Mouse (Mus musculus): ENCODE measurements around the gene Cpne8. TPM values are rescaled to one million over a fixed set of nuclear protein-coding genes. Genes with fewer than 3 reads are reported as not detected.

The Cpne8 gene
- polyA plus RNA-seq, 1 experiment from 2014 or later, result 4.2 TPM

DNA sequence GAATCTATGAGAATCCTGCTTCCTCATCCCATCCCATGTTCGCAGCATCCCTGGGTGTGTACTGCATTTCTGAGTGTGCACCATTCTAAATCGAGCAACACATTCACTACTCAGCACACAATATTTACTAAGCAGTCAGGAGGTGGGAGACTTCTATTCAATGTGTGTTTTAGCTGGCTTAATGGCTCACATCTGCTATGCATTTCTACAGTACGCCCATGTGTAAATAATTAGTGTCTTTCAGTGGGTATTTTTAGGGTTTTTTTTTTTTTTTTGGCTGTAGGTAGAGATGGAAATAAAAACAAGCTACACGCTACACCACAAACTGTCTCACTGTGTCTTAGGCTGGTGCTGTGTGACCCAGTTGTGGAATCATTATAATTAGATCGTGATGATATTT is 75.6 kb downstream of the Cpne8 start:
- Histone ChIP-seq H3K9me3 (replicated peaks; ENCODE audit: control insufficient read depth, low read length) (no peaks in the 10 kb centered on the region), H3K27me3 (ENCODE audit: control insufficient read depth, insufficient read depth, low read length) (no peaks in the 10 kb centered on the region), H3K4me1 (ENCODE audit: control insufficient read depth, insufficient read depth, low read length) (no peaks in the 10 kb centered on the region), H3K9ac (ENCODE audit: low read depth, low read length) (no peak overlapping the region), H3K36me3 (ENCODE audit: control insufficient read depth, insufficient read depth, low read length) (no peaks in the 10 kb centered on the region), H3K27ac (ENCODE audit: low read depth, low read length) (no peak overlapping the region), H3K4me3 (ENCODE audit: low read depth, low read length) (no peak overlapping the region), H3K4me2 (no peak overlapping the region)
- WGBS (ENCODE audit: insufficient replicate concordance), result 82% methylated on average over 5 of the region's 5 CpGs
- no peak for ATAC-seq (replicated peaks; ENCODE audit: insufficient number of reproducible peaks, low FRiP score, low TSS enrichment)

DNA sequence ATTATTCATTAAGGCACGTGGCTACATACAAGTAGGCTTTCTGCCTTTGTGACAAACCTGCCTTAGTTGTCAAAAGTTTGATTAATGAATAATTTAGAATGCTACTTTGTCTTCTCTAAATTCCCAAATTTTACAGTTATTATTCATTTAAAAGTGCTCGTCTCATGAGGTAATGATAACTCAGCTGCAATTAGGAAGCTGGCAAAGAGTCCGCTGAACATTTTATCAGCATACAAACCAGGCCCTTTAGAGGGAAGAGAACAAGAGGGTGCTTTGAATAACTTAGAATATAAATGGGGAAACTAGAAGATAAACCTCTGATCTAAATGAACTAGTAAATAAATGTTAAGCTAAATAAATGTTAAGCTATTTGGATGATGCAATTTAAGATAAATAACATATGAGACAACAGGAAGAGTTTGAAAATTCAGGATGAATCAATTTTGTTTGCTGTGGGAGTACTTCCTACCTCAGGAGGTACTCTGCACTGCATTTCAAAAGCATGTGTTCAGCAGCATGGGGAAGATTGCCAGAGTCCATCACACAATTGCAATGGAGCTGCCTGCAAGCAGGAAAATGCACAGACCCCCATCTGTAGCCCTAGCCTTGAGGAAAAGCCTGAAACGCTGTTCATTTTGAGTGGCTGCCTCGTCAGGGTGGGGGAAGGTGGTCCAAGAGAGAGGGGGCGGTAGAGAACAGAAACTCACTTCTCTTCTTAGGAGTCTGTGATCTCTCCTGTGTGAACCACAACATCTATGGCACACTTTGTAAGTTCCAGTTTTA is 81.3 kb downstream of the Cpne8 start:
- WGBS (ENCODE audit: insufficient replicate concordance), result 59% methylated on average over 6 of the region's 6 CpGs
- ATAC-seq (replicated peaks; ENCODE audit: insufficient number of reproducible peaks, low FRiP score, low TSS enrichment), result no peak
- Histone ChIP-seq H3K4me2 (no peak overlapping the region), H3K9ac (ENCODE audit: low read depth, low read length) (no peak overlapping the region), H3K4me3 (ENCODE audit: low read depth, low read length) (no peak overlapping the region), H3K4me1 (ENCODE audit: control insufficient read depth, insufficient read depth, low read length) (no peaks in the 10 kb centered on the region), H3K27me3 (ENCODE audit: control insufficient read depth, insufficient read depth, low read length) (no peaks in the 10 kb centered on the region), H3K9me3 (replicated peaks; ENCODE audit: control insufficient read depth, low read length) (no peaks in the 10 kb centered on the region), H3K36me3 (ENCODE audit: control insufficient read depth, insufficient read depth, low read length) (no peaks in the 10 kb centered on the region), H3K27ac (ENCODE audit: low read depth, low read length) (no peak overlapping the region)

DNA sequence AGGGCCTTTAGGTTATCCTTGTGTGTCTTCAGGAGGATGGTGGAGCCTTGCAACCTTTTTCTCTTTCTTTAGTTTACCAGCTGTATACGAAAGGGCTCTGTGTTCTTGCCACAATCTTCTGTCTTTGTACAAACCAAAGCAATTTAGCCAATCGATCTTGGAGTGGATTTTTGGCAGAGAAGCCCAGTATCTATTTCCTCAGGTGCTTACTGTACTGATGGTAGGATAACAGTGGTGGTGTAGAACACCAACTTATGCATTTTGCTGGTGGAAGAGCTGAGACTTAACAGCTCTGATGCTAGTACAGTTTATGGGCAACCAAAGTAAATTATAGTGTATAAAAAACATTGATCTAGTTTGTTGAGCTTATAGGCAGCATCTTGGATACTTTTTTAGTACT is 83.6 kb downstream of the Cpne8 start:
- Histone ChIP-seq H3K36me3 (ENCODE audit: control insufficient read depth, insufficient read depth, low read length) (no peaks in the 10 kb centered on the region), H3K27ac (ENCODE audit: low read depth, low read length) (no peak overlapping the region), H3K9me3 (replicated peaks; ENCODE audit: control insufficient read depth, low read length) (no peaks in the 10 kb centered on the region), H3K4me3 (ENCODE audit: low read depth, low read length) (no peak overlapping the region), H3K9ac (ENCODE audit: low read depth, low read length) (no peak overlapping the region), H3K27me3 (ENCODE audit: control insufficient read depth, insufficient read depth, low read length) (no peaks in the 10 kb centered on the region), H3K4me2 (no peak overlapping the region), H3K4me1 (ENCODE audit: control insufficient read depth, insufficient read depth, low read length) (no peaks in the 10 kb centered on the region)
- no peak for ATAC-seq (replicated peaks; ENCODE audit: insufficient number of reproducible peaks, low FRiP score, low TSS enrichment)
- 76% methylated on average over 2 of the region's 2 CpGs for whole genome bisulfite sequencing (ENCODE audit: insufficient replicate concordance)

DNA sequence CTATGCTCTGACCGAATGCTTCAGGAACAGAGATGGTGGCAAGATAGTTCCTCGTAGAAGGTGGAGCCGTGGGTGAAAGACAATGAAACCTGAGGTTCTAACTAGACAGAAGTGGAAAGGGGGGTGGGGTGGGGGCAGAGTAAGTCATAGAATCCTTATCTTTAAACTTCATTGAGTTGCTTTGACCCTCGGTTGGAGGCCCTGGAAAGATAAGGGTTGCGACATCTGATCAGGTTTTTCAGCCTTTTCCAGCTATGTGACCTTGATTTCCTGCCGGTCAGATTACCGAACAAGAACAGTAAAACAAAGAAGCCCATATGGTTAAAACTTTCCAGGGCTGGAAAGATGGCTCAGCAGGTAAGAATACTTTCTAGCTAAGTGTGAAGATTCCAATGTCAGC is 89.6 kb downstream of the Cpne8 start:
- WGBS (ENCODE audit: insufficient replicate concordance), result 31% methylated on average over 7 of the region's 7 CpGs
- no peak overlapping the region for H3K4me2 ChIP-seq
- ATAC-seq (replicated peaks; ENCODE audit: insufficient number of reproducible peaks, low FRiP score, low TSS enrichment), result no peak
- no peaks in the 10 kb centered on the region for H3K9me3 ChIP-seq (replicated peaks; ENCODE audit: control insufficient read depth, low read length)
- H3K36me3 ChIP-seq (ENCODE audit: control insufficient read depth, insufficient read depth, low read length), result no peaks in the 10 kb centered on the region
- H3K4me3 ChIP-seq (ENCODE audit: low read depth, low read length), result no peak overlapping the region
- no peak overlapping the region for H3K9ac ChIP-seq (ENCODE audit: low read depth, low read length)
- no peaks in the 10 kb centered on the region for H3K27me3 ChIP-seq (ENCODE audit: control insufficient read depth, insufficient read depth, low read length)
- no peak overlapping the region for H3K27ac ChIP-seq (ENCODE audit: low read depth, low read length)
- no peaks in the 10 kb centered on the region for H3K4me1 ChIP-seq (ENCODE audit: control insufficient read depth, insufficient read depth, low read length)

DNA sequence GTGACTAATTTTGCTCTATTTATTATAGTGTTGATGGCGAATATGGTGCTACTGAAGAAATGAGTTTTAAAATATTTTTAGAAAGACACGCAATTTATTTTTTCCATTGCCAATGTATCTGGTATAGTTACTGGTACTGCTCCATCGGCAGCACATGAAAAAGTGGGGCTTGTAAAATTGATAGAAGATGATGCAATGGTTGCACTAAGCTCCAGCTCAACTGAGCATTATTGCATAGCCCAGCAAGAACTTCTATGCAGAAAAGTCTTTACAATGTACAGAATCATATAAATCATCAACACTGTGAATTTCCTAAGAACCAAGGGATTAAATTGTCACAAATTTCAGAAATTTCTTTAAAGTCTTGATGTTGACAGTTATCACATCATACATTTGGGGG is 101.8 kb downstream of the Cpne8 start:
- H3K27ac ChIP-seq (ENCODE audit: low read depth, low read length), result no peak overlapping the region
- H3K4me1 ChIP-seq (ENCODE audit: control insufficient read depth, insufficient read depth, low read length), result no peaks in the 10 kb centered on the region
- no peak for ATAC-seq (replicated peaks; ENCODE audit: insufficient number of reproducible peaks, low FRiP score, low TSS enrichment)
- H3K4me2 ChIP-seq, result no peak overlapping the region
- H3K36me3 ChIP-seq (ENCODE audit: control insufficient read depth, insufficient read depth, low read length), result no peaks in the 10 kb centered on the region
- H3K9ac ChIP-seq (ENCODE audit: low read depth, low read length), result no peak overlapping the region
- H3K27me3 ChIP-seq (ENCODE audit: control insufficient read depth, insufficient read depth, low read length), result no peaks in the 10 kb centered on the region
- H3K9me3 ChIP-seq (replicated peaks; ENCODE audit: control insufficient read depth, low read length), result no peaks in the 10 kb centered on the region
- WGBS (ENCODE audit: insufficient replicate concordance), result 79% methylated on average over 3 of the region's 3 CpGs
- no peak overlapping the region for H3K4me3 ChIP-seq (ENCODE audit: low read depth, low read length)

DNA sequence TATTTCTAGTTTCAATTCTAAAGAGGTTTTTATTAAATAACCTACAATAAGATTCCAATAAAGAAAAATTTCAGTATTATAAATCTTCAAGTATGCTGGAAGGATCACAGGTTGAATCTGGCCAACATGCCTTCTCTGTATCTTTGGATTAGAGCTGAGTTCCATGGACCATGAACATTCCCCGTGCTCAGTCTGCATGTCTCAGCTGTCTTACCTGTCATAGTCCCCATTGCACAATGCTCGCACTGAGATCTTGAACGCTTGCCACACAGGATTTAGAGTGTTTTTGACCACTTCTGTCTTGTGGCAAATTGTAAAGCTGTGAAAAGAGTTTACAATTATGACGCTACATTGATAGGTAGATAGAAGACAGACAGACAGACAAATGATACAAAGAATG is 110.0 kb downstream of the Cpne8 start:
- no peak for ATAC-seq (replicated peaks; ENCODE audit: insufficient number of reproducible peaks, low FRiP score, low TSS enrichment)
- no peaks in the 10 kb centered on the region for H3K4me1 ChIP-seq (ENCODE audit: control insufficient read depth, insufficient read depth, low read length)
- H3K9ac ChIP-seq (ENCODE audit: low read depth, low read length), result no peak overlapping the region
- WGBS (ENCODE audit: insufficient replicate concordance), result 90% methylated on average over 4 of the region's 4 CpGs
- no peak overlapping the region for H3K4me3 ChIP-seq (ENCODE audit: low read depth, low read length)
- H3K4me2 ChIP-seq, result no peak overlapping the region
- no peak overlapping the region for H3K27ac ChIP-seq (ENCODE audit: low read depth, low read length)
- H3K27me3 ChIP-seq (ENCODE audit: control insufficient read depth, insufficient read depth, low read length), result no peaks in the 10 kb centered on the region
- no peaks in the 10 kb centered on the region for H3K9me3 ChIP-seq (replicated peaks; ENCODE audit: control insufficient read depth, low read length)
- no peaks in the 10 kb centered on the region for H3K36me3 ChIP-seq (ENCODE audit: control insufficient read depth, insufficient read depth, low read length)

DNA sequence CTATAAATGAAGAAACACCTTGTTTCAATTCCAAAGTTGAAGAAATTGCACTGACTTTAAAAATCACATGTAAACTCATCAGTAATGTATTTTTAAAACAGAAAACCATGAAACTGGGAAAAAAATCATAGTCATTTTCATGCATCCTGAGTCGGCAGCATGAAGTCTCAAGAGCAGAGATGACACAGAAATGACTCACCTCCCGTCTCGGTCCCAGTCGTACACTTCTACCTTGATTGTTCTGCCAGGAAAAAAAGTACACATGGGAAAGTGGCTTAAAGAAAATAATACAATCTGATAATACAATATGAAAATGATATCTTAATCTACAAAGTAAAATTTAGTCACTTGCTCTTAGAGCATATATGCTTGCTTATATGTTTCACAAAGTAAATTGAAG is 111.2 kb downstream of the Cpne8 start:
- H3K9ac ChIP-seq (ENCODE audit: low read depth, low read length), result no peak overlapping the region
- no peak overlapping the region for H3K4me3 ChIP-seq (ENCODE audit: low read depth, low read length)
- no peaks in the 10 kb centered on the region for H3K9me3 ChIP-seq (replicated peaks; ENCODE audit: control insufficient read depth, low read length)
- ATAC-seq (replicated peaks; ENCODE audit: insufficient number of reproducible peaks, low FRiP score, low TSS enrichment), result no peak
- WGBS (ENCODE audit: insufficient replicate concordance), result 86% methylated on average over 4 of the region's 4 CpGs
- no peaks in the 10 kb centered on the region for H3K36me3 ChIP-seq (ENCODE audit: control insufficient read depth, insufficient read depth, low read length)
- no peaks in the 10 kb centered on the region for H3K27me3 ChIP-seq (ENCODE audit: control insufficient read depth, insufficient read depth, low read length)
- H3K4me2 ChIP-seq, result no peak overlapping the region
- no peak overlapping the region for H3K27ac ChIP-seq (ENCODE audit: low read depth, low read length)
- H3K4me1 ChIP-seq (ENCODE audit: control insufficient read depth, insufficient read depth, low read length), result no peaks in the 10 kb centered on the region

DNA sequence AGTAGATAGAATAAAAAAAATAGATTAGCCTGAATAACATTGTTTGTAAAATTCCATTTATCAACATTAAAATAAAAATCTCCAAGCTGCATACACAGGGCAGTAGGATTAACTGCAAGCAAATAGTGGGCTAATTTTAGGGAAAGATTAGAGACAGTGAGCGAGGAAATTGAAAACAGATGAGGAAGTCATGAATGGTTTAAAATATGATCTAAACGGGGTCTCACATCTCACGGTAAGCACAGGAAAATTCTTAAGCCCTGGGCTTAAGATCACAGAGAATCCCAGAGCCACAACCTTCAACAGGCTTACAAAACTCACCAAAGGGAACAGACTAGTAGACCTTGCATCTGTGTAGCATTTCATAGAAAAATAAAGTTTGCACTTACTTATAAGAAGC is 115.2 kb downstream of the Cpne8 start:
- WGBS (ENCODE audit: insufficient replicate concordance), result 65% methylated on average over 3 of the region's 3 CpGs
- H3K27me3 ChIP-seq (ENCODE audit: control insufficient read depth, insufficient read depth, low read length), result no peaks in the 10 kb centered on the region
- no peak overlapping the region for H3K27ac ChIP-seq (ENCODE audit: low read depth, low read length)
- no peaks in the 10 kb centered on the region for H3K9me3 ChIP-seq (replicated peaks; ENCODE audit: control insufficient read depth, low read length)
- H3K9ac ChIP-seq (ENCODE audit: low read depth, low read length), result no peak overlapping the region
- no peak for ATAC-seq (replicated peaks; ENCODE audit: insufficient number of reproducible peaks, low FRiP score, low TSS enrichment)
- no peaks in the 10 kb centered on the region for H3K4me1 ChIP-seq (ENCODE audit: control insufficient read depth, insufficient read depth, low read length)
- H3K4me3 ChIP-seq (ENCODE audit: low read depth, low read length), result no peak overlapping the region
- H3K36me3 ChIP-seq (ENCODE audit: control insufficient read depth, insufficient read depth, low read length), result no peaks in the 10 kb centered on the region
- H3K4me2 ChIP-seq, result no peak overlapping the region

DNA sequence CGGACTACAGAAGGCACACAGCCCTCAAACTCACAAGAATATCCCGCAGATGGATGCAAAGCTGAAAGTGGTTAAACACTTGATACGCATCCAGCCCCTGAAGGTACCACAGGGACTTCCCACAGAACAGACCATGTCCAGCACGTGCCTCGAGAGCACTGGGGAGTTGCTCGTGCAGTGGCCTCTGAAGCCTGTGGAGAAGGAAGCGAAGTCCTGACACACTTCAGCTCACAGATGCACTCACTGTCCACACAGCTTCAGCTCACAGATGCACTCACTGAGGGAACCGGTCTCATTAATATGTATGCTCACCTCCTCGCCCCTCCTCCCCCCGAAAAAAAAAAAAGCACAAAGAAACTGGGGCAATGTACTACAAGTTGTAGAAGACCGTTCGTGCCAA is 117.6 kb downstream of the Cpne8 start:
- H3K4me3 ChIP-seq (ENCODE audit: low read depth, low read length), result no peak overlapping the region
- H3K9ac ChIP-seq (ENCODE audit: low read depth, low read length), result no peak overlapping the region
- H3K27ac ChIP-seq (ENCODE audit: low read depth, low read length), result no peak overlapping the region
- H3K4me1 ChIP-seq (ENCODE audit: control insufficient read depth, insufficient read depth, low read length), result no peaks in the 10 kb centered on the region
- no peak overlapping the region for H3K4me2 ChIP-seq
- WGBS (ENCODE audit: insufficient replicate concordance), result 73% methylated on average over 12 of the region's 12 CpGs
- no peaks in the 10 kb centered on the region for H3K27me3 ChIP-seq (ENCODE audit: control insufficient read depth, insufficient read depth, low read length)
- no peaks in the 10 kb centered on the region for H3K36me3 ChIP-seq (ENCODE audit: control insufficient read depth, insufficient read depth, low read length)
- ATAC-seq (replicated peaks; ENCODE audit: insufficient number of reproducible peaks, low FRiP score, low TSS enrichment), result no peak
- no peaks in the 10 kb centered on the region for H3K9me3 ChIP-seq (replicated peaks; ENCODE audit: control insufficient read depth, low read length)

Measured in heart, embryonic 11.5 days (tissue).